Mouse (Mus musculus) left cerebral cortex, postnatal 10 days (tissue): ENCODE measurements around the gene Bcl9l. TPM values are rescaled to one million over a fixed set of nuclear protein-coding genes. Genes with fewer than 3 reads are reported as not detected.
"Not testable (repeated sequence)": the region's sequence is repeated elsewhere in the genome, so short reads cannot be mapped to it uniquely, and the experiment has no call there.

ENCODE experiments used
- DNase-seq, 2 experiments: peaks; one replicate each; pipeline ENCODE4 v3.0.0; 2021 to 2022; ENCODE audit warnings: low spot score in 2 of 2, mixed read lengths in 1 of 2; ENCODE audit errors: extremely low spot score in 1 of 2
- intact Hi-C: fragments of 180-260 bp; cut with DNase I; formaldehyde crosslinking; loops from one replicate; pipeline ENCODE4 v1.15.1; 2025
- total RNA-seq, 2 experiments: library from RNA; stranded (reverse); gene quantifications; 2 replicates each; pipeline ENCODE4 v1.2.3; 2021

The Bcl9l gene
- 10 to 100 TPM; 85.4 to 98.1 TPM for total RNA-seq

GRCm38 (mm10) chr9:44482552-44482951 lies at the start of gene Bcl9l:
Gene Bcl9l (plus strand): TSS chr9:44482825.
- intact Hi-C loops: no loop called here

DNA sequence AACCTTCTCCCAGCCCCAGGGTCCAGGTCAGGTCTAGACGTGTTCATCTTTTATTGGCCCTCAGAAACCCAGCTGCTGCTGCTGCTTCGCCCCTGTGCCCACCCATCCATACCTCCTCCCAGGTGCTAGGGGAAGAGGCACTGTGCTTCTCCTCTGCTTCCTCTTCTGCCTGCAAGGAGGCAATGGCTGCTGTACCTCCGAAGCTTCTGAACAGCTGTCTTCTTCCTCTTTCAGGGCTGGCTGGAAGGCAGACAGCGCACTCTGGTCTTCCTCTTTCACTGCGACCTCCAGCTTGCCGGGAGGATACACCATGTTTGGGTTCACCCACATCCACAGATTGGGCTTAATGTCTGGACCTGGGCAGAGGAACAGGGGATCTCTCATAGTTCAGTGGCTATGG lies 46.9 kb upstream of the Bcl9l start:
- intact Hi-C loops: no loop called here

More at GRCm38 (mm10) chr9:44482552-44482951, at the start of gene Bcl9l:
- DNase-seq: peak; percentile 91 to 97

DNA sequence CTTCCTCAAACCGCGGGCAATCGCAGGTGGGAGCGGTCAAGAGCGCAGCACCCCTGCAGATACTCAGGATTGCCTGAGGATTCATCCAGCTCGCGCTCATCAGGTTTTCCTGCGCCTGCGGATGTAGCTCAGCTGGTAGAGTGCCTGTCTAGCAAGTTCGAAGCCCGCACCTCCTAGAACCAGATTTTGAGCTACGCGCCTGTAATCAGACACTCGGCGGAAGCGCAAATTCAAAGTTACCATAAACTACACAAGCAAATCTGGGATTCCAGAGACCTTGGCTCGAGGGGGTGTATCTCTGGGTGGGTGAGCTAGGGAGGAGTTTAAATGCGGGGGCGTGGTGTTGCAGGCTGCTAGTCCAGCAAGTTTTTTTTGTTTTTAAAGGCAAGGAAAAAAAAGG lies 41.7 kb upstream of the Bcl9l start, which contains the start of gene Foxr1:
Gene Foxr1 (minus strand): TSS at position 176 of the 400 bp plus-strand sequence.
- no peak for DNase-seq
- intact Hi-C loops: no loop called here

More for the DNA sequence above, 46.9 kb upstream of the Bcl9l start:
- no peak for DNase-seq

DNA sequence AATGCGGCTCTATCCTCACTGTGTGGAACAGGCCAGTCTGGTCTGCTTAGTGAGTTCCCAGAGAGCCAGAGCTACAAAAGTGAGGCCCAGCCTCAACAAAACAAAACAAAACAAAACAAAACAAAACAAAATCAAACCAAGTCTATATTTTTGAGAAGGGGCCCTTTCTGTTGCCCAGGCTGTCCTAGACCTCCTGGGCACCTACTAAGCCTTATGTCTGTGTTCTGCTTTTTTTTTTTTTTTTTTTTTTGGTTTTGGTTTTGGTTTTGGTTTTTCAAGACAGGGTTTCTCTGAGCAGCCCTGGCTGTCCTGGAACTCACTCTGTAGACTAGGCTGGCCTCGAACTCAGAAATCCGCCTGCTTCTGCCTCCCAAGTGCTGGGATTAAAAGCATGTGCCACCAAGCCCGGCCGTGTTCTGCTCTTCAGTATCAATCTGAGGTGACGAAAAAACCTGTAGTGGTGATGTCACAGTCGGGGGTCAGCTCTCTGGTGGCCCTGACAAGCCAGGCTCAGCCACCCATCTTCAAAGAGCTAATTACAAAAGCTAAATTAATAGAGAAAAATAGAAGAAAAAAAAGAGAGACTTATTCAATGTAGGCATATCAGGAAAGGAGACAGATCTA lies 38.1 kb upstream of the Bcl9l start:
- intact Hi-C loops, DNase-seq: not testable (repeated sequence)

GRCm38 (mm10) chr9:44450387-44450786 lies 32.2 kb upstream of the Bcl9l start:
- intact Hi-C loops: no loop called here
- DNase-seq: no peak

DNA sequence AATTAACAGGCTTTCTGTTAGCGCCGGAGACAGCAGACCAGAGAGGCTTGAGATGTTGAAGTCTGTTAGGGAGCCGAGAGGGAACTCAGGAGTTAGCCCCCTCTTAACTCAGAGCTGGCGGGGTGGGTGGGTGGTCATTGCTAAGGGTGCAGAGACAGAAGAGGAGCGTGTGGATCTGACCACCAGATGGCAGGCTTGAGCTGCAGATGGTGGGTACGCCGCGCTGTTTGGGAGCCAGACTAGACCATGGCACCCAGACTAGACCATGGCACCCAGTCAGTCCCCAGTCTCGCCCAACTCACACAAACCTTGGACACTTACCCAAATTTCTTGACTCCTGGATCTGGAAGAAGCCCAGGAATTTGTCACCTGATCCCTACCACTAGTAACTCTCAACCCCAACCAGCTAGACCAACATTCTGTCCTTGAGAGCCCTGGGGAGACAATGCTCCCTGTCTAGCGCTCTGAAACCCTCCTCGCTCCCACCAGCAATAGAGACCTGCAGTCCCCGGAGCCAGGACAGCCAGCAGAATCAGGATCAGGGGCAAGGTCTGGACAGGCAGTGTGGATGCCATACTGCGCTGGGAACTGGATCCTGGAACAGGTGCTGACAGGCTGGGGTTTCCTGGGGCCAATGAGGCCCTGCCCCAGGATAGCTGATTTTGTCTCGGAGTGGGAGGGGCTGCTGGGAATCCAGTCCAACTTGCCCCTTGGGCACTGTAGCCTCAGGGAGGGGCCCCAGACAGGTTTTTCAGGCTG lies 28.3 kb upstream of the Bcl9l start:
- intact Hi-C loops: loop anchor here (1.0 to 2.0 kb wide), 2 partner anchors 48 to 198 kb away; no protein-coding TSS in a partner anchor
- DNase-seq: peak; percentile 76 to 89

GRCm38 (mm10) chr9:44454891-44455220 lies 27.8 kb upstream of the Bcl9l start, which contains the start of gene Upk2:
Gene Upk2 (minus strand): TSS chr9:44454976.
- DNase-seq: no peak
- intact Hi-C loops: loop anchor here (1.0 to 2.0 kb wide), 2 partner anchors 48 to 197 kb away; no protein-coding TSS in a partner anchor

DNA sequence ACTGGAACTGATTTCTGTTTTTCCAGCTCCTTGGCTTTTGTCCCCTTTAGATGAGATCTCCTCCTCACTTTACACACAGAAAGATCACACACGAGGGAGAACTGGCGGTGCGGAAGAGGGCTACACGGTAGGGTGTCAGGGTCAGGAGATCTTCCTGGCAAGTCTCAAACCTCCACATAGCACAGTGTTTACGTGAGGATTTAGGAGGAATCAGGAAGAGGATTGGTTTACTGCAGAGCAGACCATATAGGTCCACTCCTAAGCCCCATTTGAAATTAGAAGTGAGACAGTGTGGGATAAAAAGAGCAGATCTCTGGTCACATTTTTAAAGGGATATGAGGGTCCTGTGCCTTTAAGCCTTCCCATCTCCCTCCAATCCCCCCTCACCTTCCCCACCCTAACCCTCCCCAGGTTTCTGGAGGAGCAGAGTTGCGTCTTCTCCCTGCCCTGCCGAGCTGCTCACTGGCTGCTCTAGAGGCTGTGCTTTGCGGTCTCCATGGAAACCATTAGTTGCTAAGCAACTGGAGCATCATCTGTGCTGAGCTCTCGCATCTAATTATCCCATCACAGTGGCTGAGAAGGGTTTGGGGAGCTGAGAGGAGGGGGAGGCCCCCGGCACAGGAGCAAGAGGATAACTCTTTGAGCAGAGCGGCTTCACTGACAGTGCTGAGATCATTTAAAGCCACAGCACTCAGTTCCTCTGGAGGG lies 25.4 kb upstream of the Bcl9l start:
- peak; percentile 85 to 95 for DNase-seq
- intact Hi-C loops: loop anchor here (2.0 kb wide), 1 partner anchor 22 kb away; no protein-coding TSS in a partner anchor

- DNase-seq: no peak
- intact Hi-C loops: no loop called here
Measured at GRCm38 (mm10) chr9:44461950-44462349, 20.7 kb upstream of the Bcl9l start.

DNA sequence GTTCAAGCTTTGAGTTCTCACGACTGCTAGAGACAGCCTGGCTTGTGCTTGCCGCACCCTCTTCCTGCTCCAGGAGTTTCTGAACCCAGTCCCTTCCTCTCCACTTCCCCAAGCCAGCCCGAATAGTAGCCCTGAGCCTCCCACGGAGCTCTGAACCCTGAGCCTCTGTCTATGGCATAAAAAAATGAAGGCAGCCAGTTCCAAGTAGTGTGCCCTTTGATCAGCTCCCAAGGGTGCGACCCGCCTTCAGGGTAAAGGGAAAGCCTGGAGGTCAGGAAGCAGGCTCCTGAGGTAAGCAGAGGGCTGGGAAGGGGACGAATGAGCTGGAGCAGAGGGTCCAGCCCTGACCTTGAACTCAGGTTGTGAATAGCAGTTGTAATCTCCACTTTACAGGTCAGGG lies 14.4 kb upstream of the Bcl9l start:
- no peak for DNase-seq
- intact Hi-C loops: no loop called here

GRCm38 (mm10) chr9:44468800-44469199 lies 13.8 kb upstream of the Bcl9l start:
- DNase-seq: no peak
- intact Hi-C loops: no loop called here

DNA sequence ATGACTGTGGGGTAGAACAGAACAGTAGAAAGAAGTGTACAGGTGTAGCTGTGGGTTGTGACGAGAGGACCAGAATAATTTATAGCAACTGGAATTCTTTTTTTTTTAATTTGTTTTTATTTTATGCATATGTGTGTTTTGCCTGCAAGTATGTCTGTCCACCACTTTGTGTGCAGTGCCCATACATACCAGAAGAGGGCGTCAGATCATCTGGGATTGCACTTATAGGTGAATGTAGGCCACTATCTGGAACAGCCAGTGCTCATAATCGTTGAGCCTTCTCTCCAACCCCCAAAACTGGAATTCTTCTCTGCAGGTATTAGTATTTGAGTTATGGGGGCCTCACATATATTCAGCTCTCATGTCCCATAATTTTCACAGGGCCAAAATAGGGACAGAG lies 9.4 kb upstream of the Bcl9l start:
- intact Hi-C loops: no loop called here
- DNase-seq: no peak

DNA sequence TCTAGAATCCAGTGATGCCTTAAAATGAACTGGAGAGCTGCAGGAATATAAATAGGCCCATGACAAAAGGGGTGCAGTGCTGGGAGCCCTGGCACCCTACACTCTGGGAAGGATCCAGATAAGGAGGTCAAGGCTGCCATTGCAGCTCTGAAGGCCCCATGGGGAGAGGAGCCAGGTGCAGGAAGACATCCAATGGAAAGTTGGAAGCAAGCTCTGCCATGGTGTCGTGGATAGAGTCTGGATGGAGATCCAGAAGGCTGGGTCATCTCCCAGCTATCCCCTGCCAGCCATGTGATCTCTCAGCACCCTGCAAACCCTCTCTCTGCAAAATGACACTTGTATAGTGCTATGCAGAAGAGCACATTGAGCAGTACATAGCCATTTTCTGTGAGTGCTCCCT lies 8.3 kb upstream of the Bcl9l start:
- intact Hi-C loops: no loop called here

DNA sequence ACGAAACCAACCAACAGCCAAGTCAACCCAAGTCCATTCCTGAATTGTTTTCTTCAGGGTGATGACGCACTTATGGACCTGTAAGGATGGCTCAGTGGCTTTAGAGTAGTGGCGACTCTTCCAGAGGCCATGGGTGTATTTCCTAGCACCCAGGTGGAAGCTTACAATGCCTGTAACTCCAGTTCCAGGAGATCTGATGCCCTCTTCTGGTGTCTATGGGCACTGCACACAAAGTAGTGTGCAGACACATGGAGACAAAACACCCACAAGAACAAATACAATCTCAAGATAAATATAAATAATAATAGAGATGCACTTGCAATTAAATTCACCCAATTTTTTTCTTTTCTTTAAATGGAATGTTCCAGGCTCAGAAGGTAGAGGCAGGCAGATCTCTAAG lies 6.7 kb upstream of the Bcl9l start:
- intact Hi-C loops: no loop called here
- DNase-seq: no peak

More for the DNA sequence above, 8.3 kb upstream of the Bcl9l start:
- no peak for DNase-seq

DNA sequence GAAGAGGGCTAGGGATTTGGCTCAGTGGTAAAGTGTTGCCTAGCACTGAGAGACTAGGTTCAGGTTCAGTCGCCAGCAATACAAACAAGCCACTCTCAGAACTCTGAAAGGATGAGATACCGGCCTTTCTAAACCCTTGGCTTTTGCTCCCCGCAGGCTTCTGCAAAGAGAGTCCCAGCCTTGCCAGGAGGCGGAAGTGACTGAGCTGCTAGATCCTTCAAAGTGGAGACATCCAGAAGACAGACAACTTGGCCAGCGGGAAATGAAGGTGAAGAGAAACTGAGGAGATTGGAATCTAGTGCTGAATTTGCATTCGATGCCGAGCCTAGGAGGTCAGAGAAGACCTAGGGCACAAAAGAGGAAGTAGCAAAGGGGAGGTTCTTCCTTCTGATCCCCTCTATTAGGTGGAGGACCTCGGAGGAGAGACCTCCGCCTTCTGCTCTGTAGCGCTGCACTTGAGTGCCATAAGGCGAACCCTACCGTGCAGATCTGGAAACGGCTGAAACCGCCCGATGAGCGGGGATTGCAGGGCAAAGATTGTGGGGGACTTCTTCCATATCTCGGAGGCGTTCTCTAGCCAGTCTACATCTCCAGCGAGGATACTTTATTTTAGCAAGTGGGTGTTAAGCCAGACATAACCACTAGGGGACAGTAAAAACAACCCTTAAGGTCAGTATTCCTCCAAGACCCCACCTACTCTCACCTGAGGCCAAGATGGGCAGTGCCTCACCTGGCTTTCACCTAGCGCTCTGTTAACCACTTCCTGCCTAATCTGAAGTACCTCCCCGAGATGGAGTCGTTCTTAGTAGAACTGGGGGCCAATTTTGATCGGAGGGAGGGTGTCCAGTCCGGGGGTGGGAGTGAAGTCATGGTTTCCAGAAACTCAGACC lies 5.0 kb upstream of the Bcl9l start:
- peak in 1 of 2 experiments; percentile 64 for DNase-seq
- intact Hi-C loops: loop anchor here (2.0 kb wide), 2 partner anchors 21 to 23 kb away; no protein-coding TSS in a partner anchor

GRCm38 (mm10) chr9:44478229-44478921 lies 4.2 kb upstream of the Bcl9l start:
- intact Hi-C loops: loop anchor here (2.0 kb wide), 2 partner anchors 22 kb away; no protein-coding TSS in a partner anchor
- peak; percentile 80 to 86 for DNase-seq

DNA sequence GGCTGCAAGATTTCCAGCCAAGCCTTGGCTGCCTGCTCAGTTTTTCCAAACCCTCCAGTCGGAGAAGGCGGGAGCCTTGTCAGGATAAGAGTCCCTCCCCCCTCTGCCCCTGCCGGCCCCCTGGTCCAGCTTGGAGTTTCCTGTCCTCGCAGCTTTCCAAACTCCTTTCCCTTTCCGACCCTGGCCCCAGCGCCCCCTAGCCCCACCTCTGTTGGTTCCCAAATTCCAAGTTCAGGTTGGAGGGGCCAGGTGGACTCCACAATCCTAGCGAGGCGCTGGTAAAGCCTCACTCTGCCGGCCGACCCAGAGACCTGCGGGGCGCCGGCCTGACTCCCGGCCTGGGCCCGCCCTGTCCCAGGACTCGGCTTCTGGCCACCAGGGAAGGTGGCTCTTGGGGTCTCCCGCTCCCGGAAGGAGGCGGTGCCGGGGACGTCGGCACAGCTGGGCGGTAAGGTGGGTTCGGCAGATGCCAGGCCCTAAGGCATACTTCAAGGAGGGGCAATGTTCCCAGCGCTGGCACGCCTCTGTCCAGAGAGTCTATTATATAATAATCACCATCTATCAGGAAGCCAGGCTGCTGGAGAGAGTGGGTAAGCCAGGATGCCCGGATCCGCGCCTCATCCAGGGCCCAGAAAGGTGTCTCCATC lies 3.5 kb upstream of the Bcl9l start:
- peak; percentile 79 to 91 for DNase-seq
- intact Hi-C loops: loop anchor here (2.0 kb wide), 2 partner anchors 22 kb away; no protein-coding TSS in a partner anchor
